Mouse (Mus musculus): ENCODE results near the gene Disc1.

DNA sequence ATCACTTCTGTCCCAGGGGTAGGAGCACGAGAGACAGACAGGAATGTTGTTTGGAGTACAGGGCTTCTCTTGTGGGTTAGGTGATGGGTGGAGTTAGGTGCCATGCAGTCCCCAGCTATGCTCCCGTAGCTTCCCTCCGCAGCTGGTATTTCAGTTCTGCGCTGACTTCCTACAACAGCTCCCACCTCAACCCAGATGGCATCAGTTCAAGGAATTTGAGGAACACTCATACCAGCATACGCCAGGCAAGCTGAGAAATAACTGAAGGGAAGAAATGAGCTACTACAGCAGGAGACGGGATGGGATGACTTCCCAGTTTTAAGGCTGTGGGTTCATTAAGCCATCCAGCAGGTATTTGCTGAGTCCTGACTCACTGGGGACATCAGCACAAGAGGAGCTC, 76.8 kb downstream of the Disc1 start:
- no peak for TF ChIP-seq CTCF (IDR thresholded peaks at IDR 0.05; ENCODE audit: control insufficient read depth, insufficient read depth, insufficient read length)
- no peak for TF ChIP-seq MAX (IDR thresholded peaks at IDR 0.05)
- TF ChIP-seq CEBPB (IDR thresholded peaks at IDR 0.05; ENCODE audit: low read depth): no peak
- no peak for TF ChIP-seq USF1 (IDR thresholded peaks at IDR 0.05; ENCODE audit: low read depth)
- TF ChIP-seq MYOD1 (IDR thresholded peaks at IDR 0.05; ENCODE audit: control insufficient read depth, insufficient read length, low read depth): no peak
- no peak for TF ChIP-seq MYOG (IDR thresholded peaks at IDR 0.05; ENCODE audit: control insufficient read depth, extremely low read depth, insufficient read length)
- TF ChIP-seq FOSL1 (IDR thresholded peaks at IDR 0.05; ENCODE audit: insufficient read depth, low read length, poor library complexity, severe bottlenecking): no peak
